Mouse (Mus musculus) heart, postnatal 4 days (tissue): Measurements from ENCODE around the gene Pik3r1. TPM values are rescaled to one million over a fixed set of nuclear protein-coding genes. Genes with fewer than 3 reads are reported as not detected.
A peak's percentile ranks its signal among the peaks of the same experiment; 100 is the strongest.

Experiments used
- DNase-seq: peaks from one replicate; pipeline ENCODE4 v3.0.0; 2021
- total RNA-seq, 2 experiments: library from RNA; stranded (reverse); gene quantifications; 2 replicates each; pipeline ENCODE4 v1.2.3; 2021

The Pik3r1 gene
- total RNA-seq, 2 experiments from 2014 or later, result 34.7 to 35.8 TPM

- no peak for DNase-seq
Observed at GRCm38 (mm10) chr13:101707226-101707625, 60.8 kb downstream of the Pik3r1 start.

DNA sequence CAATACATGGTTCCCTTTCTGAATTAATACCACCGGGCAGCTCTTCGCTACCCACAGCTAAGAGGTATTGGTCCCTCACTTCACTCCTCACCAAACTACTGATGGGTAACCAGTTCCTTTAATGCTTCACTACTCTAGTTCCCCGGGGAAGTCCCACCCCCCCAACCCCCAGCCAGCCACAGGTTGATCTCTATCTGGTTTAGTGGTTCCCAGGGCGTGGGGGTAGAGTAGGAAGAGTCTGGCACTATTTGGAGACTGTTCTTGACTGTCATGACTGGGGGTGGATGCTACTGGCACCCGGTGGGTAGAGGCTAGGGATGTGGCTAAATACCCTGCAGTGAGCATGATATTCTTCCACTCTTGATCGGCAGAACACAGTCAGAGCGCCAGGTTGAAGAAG, 61.6 kb downstream of the Pik3r1 start:
- DNase-seq, result no peak

DNA sequence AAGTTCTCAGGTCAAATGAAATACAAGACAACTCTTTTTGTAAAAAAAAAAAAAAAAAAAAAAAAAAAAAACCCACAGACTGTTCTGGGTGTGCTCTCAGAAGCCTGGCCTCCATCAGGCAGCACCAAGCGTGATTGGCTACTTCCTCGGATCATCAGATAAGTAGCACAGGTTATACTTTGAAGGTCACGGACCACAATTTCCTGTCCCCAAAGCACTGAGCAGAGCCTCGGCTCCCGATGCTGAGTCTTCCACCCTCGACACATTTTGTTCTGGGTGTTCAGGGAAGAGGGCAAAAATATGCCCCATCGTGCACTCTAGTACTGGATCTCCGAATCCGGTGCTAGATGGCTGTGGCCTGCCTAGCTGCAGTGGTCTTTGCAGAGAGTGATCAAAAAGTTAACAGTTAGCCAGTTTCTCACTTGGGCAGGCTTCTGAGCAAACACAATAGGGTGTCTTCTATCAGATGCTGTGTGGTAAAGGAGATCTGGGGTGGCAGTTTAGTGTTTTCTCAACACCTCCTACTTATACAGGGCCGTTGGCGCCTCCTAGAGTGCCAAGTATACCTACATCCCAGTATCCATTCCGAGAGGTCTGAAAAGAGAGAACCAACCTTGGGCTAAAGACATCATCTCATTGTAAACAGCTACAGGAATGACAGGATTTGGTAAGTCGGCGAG, 65.8 kb downstream of the Pik3r1 start:
- DNase-seq, result no peak

DNA sequence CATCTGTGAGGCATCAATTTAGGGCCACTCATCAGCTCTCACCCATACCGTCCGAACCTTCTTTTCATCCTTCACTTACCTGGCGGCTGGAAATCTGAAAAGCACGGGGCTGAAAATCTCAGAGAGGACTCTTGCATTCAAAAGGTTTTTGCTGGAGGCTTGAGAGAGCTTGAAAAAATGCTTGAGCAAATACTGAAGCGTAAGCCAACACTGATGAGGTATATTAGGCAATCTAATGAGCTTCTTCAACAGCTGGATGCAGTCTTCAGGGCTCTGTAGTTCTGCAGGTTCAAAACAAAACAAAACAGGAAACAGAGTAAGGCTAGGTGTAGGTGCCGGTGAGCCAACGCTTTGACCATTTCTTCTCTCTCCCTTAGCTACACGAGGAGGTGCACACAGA, 66.4 kb downstream of the Pik3r1 start:
- DNase-seq, result no peak

DNA sequence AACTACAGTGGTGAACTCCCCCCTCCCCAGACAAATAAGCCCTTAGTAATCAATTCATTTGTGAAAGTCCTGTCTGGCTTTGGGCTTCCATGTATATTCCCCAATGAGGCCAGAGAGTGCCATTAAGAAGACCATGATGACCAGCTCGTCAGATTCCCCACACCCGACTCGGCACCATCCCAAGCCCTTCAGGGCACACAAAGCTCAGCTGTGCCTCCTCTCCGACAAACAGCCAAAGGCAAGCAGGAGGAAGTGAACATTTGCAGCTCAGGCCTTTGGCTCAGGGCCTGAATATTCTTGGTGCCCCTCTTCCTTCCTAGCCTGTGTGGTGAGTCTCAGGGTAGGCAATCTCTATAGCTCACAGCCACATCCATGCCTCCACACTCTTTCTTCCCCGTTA, 68.3 kb downstream of the Pik3r1 start:
- no peak for DNase-seq

- DNase-seq, result no peak
Observed at GRCm38 (mm10) chr13:101697966-101698365, 70.1 kb downstream of the Pik3r1 start.

DNA sequence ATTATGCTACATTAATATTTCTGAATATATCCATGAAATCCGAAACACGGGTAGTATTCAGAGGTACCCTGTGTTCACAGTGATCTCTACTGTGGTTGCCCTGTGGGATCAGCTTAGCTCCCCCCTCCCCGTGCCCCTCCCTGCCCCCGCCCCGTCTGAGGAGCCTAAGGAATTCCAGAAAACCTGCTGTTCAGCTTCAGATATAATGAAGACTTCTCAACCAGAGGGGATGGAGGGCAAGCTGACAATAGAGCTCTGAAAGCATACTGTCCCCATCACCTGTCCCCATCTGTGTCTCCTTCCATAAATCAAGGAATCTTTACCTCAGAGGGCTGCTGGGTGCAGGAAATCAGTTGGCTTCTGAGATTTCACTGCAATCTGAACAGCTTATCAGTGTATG, 70.6 kb downstream of the Pik3r1 start:
- DNase-seq, result no peak

- DNase-seq, result no peak
Observed at GRCm38 (mm10) chr13:101696827-101697226, 71.2 kb downstream of the Pik3r1 start.

DNA sequence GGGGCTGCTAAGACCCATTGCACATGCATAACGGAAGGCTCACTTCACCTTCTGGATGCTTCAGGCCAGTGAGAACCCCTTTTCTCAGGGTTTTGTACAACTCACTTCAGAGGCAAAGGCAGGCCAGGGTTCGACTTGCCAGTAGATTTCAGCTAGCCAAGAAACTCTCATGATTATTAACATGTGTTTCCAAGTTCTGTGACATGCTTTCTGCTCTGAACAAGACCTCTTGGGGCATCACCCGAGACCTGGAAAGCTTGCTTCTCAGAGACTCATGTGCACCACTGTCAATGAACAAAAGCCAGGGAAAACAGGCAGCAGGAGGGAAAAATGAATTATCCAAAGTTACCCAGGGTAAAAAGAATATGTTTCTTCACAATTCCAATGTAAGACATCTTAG, 71.7 kb downstream of the Pik3r1 start:
- no peak for DNase-seq

- peak; percentile 93 for DNase-seq
Observed at GRCm38 (mm10) chr13:101695876-101696275, 72.1 kb downstream of the Pik3r1 start.

- peak; percentile 65 for DNase-seq
Observed at GRCm38 (mm10) chr13:101694496-101695251, 73.3 kb downstream of the Pik3r1 start.

GRCm38 (mm10) chr13:101693967-101694495, 74.0 kb downstream of the Pik3r1 start:
- DNase-seq, result peak; percentile 64

DNA sequence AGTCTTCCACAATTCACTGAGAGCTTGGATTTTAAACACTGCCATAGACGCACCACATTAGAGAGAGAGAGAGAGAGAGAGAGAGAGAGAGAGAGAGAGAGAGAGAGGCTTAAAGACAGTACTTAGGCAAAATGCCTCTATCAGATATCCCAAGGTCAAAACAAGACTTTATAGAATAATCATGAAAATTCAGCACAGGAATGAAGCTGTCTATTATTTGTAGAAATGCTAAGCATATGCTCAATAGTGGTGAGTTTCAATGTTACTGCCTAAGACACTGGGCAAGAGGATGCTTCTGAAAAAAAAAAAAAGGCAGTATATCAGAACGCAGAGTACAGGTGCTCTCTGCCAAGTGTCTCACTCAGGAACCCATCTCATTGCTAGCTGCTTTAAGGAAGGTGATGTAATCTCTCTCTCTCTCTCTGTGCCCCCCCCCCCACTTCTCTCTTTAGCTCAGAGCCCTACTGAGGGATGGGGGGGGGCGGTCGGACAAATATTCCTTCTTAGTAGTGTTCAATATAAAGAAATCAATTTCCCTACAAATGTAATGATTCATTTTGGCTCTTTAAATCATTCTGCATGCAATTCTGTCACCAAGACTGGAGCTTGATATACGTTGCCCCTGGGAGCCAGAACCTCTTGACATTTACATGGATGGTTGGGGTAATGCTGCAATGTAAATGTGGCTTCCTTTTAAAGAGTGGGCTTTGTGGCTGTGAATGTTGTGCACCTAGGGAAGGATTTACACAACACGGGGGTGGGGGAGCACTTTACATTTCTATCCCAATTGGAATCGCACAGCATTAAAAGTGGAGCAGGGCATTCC, 74.9 kb downstream of the Pik3r1 start:
- no peak for DNase-seq

DNA sequence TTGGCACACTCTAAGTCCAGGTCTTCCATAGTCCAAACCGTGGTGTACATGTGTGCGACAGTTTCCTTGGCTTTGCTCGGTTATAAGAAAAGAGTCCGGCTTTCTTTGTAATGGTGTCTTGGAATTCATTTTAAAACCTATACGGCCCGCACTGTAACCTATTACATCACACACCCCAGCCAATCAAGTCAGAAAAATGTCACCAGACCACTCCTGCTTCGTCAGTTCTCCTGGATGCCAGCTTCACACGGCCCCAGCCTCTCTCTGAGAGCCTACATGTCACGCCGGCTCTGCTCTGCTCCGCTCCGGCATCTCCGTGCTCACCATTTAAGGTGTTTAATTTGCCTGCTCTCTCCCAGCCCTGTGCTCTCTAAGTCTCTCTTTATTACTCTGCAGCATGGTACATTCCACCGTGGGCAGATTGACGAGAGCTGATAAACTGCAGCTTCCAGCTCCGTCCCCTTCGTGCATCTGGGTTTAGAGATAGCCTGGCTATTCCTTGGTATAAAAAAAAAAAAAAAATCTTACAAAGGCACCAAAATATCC, 75.7 kb downstream of the Pik3r1 start:
- DNase-seq, result peak; percentile 35

DNA sequence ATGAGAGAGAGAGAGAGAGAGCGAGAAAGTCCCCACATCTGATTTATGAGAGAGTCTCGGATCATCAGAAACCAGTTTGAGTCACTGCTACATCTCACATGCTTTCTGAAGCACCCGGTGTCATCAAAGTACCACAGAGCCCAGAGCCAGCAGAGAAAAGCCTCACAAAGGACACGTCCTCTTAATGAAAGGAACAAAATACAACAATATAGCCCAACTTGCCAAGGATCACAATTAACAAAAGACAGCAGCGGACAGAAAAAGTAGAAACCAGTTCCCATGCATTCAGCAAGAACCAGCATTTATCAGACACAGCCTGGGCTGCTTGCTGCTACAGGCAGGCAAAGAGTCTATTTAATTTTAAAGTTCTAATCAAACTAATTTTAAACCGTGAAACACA, 76.3 kb downstream of the Pik3r1 start:
- DNase-seq, result no peak

DNA sequence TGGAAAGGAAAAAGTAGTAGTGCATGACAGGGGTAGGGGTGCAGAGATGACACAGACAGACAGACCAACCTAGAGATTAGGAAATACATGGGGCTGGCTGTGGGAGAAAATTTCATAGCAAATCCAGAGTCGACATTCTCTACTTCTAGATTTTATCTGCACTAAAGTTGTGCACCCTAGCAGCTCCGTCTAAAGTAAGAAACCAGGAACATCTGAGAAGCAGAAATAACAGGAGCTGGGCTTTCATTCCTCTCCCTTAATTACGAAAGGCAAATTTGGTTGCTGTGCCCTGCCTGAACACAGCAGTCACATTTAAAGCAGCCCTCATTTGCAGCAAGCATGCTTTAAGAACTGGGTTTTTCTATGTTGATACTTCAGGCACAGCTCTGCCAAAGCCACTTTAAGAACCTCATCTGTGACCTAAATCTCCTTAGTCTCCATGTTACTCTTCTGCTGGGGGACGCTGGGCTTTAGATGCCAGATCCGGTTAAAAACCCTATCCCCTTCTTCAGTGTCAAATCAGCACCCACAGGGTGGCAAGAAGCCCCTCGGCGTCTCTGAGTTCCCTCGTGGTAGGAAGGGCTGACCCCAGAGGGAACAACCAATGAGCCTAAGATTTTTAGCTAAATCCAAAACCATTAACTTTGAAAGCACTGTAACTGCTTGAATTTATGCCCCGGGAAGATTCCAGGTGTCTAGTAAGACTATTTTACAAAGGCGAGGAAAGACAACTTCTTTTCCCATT, 76.9 kb downstream of the Pik3r1 start:
- no peak for DNase-seq

- peak; percentile 18 for DNase-seq
Observed at GRCm38 (mm10) chr13:101690167-101690566, 77.8 kb downstream of the Pik3r1 start.

- no peak for DNase-seq
Observed at GRCm38 (mm10) chr13:101686256-101686655, 81.8 kb downstream of the Pik3r1 start.

- DNase-seq, result no peak
Observed at GRCm38 (mm10) chr13:101684706-101685105, 83.3 kb downstream of the Pik3r1 start.

DNA sequence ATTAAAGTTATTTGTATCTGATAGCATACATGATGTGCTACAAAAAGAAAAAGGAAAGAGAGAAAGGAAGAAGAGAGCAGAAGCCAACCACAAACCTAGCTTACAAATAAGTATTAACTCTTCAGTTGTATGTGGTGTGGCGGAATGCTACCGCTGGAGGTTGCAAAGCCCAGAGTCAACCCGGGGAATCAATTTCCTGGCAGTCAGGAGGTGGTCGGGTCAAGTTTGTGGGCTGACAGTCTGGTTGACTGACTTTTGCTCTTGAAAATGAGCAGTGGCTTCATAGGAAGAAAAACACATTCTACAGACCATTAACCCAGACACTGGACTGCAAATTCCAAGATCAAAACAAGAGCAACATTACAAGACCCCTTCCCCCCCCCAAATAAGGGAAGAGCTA, 85.6 kb downstream of the Pik3r1 start:
- DNase-seq, result no peak

GRCm38 (mm10) chr13:101680083-101680482, 87.9 kb downstream of the Pik3r1 start:
- DNase-seq, result no peak

- no peak for DNase-seq
Observed at GRCm38 (mm10) chr13:101678984-101679383, 89.0 kb downstream of the Pik3r1 start.
